Mouse (Mus musculus): Measurements from ENCODE around the gene Phf5a. TPM values are rescaled to one million over a fixed set of nuclear protein-coding genes. Genes with fewer than 3 reads are reported as not detected.

Phf5a gene
- 61.5 and 63.0 TPM in 2 replicates for polyA plus RNA-seq (2015; fragmentation: Nextera tagmentation; extraction: Ambion mirVana)

DNA sequence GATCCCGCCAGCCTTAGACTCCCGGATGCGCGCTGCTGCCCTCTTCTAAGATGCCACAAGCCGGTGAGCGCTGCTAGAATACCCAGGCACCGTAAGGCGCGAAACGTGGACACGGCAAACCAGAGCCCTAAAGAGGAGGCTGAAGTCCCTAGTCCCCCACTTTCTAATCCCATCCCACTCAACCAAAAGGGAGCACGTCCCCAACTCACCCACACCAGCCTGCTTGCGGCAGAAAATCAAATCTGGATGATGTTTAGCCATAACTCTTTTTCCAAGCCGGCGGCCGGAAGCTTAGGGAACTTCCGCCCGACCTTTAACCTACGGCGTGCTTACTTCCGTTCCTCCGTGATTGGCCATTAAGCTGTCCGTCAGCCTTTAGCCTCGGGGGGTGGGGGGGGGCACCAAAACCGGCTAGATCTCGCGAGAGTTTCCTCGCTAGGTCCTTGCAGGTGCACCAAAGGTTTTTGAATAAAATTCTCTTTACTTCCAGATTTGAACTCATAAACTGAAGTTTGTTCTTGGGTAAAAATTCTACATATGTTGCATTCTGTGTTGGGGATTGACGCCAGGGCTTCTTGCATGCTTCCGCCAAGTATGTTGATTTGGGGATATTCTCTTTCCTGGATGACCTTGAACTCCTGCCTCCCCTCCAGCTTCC lies at the start of gene Phf5a:
TSS of gene Phf5a (minus strand) at position 308 of the 658 bp plus-strand sequence.
- ATAC-seq = peak; percentile 91
- Histone ChIP-seq H3K4me3 (ENCODE audit: low read depth, low read length) (peak within 1 kb of the TSS; percentile 95), H3K27ac (ENCODE audit: low read depth) (peak within 1 kb of the TSS; percentile 99), H3K9ac (replicated peaks) (peak within 1 kb of the TSS; percentile 86), H3K4me2 (ENCODE audit: low read depth, low read length) (peak within 1 kb of the TSS; percentile 90), H3K27me3 (ENCODE audit: insufficient read depth, low read length) (no peaks in the 10 kb centered on the region), H3K36me3 (replicated peaks; ENCODE audit: insufficient read depth, low read length) (peaks cover 39% of the 10 kb centered on the region), H3K4me1 (ENCODE audit: insufficient read depth) (peaks cover 17% of the 10 kb centered on the region), H3K9me3 (ENCODE audit: low read length) (no peaks in the 10 kb centered on the region)
- TF ChIP-seq EP300 (IDR thresholded peaks at IDR 0.05; ENCODE audit: low read depth) = peak; percentile 98
- no peak for TF ChIP-seq CTCF (IDR thresholded peaks at IDR 0.05; ENCODE audit: low read depth)
- WGBS (ENCODE audit: insufficient replicate concordance) = 2% methylated on average over 30 of the region's 30 CpGs
- peak; percentile 95 for DNase-seq

DNA sequence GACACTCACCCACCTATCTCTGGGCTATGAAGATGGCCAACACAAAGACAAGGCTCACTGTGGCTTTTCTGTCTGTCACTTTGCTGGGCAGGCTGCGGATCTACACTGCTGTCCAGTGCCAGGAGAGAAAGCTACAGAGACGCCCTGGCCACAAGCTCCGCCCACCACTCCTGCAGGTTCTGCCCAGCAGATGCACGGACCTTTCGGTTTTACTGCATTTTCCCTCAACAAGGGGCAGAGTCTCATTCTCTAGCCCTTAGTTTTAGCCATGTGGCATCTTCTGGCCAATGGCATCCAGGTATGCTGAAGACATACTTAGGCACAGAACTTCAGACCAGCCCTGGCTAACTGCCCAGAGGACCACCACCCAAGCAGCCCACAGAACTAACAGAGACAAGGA lies 49.5 kb upstream of the Phf5a start:
- Histone ChIP-seq H3K9ac (replicated peaks) (no peak overlapping the region), H3K4me2 (ENCODE audit: low read depth, low read length) (no peak overlapping the region), H3K4me1 (ENCODE audit: insufficient read depth) (peaks cover 17% of the 10 kb centered on the region), H3K36me3 (replicated peaks; ENCODE audit: insufficient read depth, low read length) (peaks cover 15% of the 10 kb centered on the region), H3K9me3 (ENCODE audit: low read length) (no peaks in the 10 kb centered on the region), H3K4me3 (ENCODE audit: low read depth, low read length) (no peak overlapping the region), H3K27ac (ENCODE audit: low read depth) (no peak overlapping the region), H3K27me3 (ENCODE audit: insufficient read depth, low read length) (no peaks in the 10 kb centered on the region)
- DNase-seq = no peak
- 74% methylated on average over 5 of the region's 5 CpGs for WGBS (ENCODE audit: insufficient replicate concordance)
- no peak for TF ChIP-seq CTCF (IDR thresholded peaks at IDR 0.05; ENCODE audit: low read depth)
- no peak for TF ChIP-seq EP300 (IDR thresholded peaks at IDR 0.05; ENCODE audit: low read depth)
- ATAC-seq = no peak

DNA sequence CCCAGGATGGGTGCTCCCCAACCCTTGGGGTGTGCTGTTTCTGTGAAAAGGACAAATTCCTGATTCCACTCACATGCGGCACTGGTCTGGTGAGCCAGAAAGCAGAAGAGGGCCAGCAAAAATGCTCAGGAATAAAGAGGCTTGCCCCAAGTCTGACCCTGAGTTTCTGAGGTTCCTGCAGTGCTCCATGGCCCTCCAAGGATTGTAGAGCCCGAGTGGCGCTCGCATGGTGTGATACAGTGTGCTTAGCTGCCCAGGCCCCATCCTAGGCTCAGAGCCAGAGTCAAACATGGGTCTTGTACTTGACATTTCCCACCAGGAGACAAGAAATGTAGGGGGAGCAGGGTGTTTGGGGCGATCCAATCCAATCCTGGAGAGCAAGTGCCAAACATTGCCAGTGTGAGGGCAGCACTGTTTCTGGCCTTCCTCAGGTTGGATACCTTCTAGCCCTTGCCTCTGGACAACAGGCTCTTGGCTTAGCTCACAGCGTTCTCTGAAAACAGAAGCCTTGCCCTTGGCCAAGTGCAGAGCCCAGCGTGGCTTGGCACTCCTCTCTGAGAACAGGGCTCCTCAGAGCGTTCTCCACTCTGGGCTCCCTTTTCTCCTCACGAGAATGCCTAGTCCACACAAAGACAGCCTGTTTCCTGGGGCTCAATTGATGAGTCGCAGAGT lies 49.0 kb upstream of the Phf5a start:
- peaks cover 21% of the 10 kb centered on the region for H3K36me3 ChIP-seq (replicated peaks; ENCODE audit: insufficient read depth, low read length)
- no peak overlapping the region for H3K4me3 ChIP-seq (ENCODE audit: low read depth, low read length)
- H3K4me1 ChIP-seq (ENCODE audit: insufficient read depth) = peaks cover 13% of the 10 kb centered on the region
- H3K27me3 ChIP-seq (ENCODE audit: insufficient read depth, low read length) = no peaks in the 10 kb centered on the region
- H3K4me2 ChIP-seq (ENCODE audit: low read depth, low read length) = no peak overlapping the region
- DNase-seq = no peak
- 89% methylated on average over 10 of the region's 10 CpGs for WGBS (ENCODE audit: insufficient replicate concordance)
- no peak for ATAC-seq
- H3K9me3 ChIP-seq (ENCODE audit: low read length) = no peaks in the 10 kb centered on the region
- H3K9ac ChIP-seq (replicated peaks) = no peak overlapping the region
- no peak overlapping the region for H3K27ac ChIP-seq (ENCODE audit: low read depth)
- TF ChIP-seq CTCF (IDR thresholded peaks at IDR 0.05; ENCODE audit: low read depth) (no peak), EP300 (IDR thresholded peaks at IDR 0.05; ENCODE audit: low read depth) (no peak)

DNA sequence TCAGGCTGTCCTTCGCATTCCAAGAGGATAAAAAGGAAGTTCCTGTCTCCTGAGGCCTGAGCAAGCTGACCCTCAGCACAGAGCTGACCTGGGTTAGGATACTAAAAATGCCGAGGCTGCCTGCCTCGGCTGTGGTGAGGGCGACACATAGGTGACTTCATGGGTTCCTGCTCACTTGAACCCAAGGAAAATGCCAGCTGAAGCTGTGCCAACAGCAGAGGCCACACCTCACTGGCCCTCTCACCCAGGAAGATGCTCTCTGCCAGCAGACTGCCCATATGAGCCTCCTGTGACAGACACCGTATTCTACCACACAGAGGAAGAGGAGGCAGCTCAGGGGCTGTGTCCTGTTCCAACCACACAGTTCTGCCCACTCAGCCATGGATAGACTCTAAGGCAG lies 47.4 kb upstream of the Phf5a start:
- Histone ChIP-seq H3K36me3 (replicated peaks; ENCODE audit: insufficient read depth, low read length) (peaks cover 36% of the 10 kb centered on the region), H3K4me2 (ENCODE audit: low read depth, low read length) (no peak overlapping the region), H3K4me3 (ENCODE audit: low read depth, low read length) (no peak overlapping the region), H3K9me3 (ENCODE audit: low read length) (no peaks in the 10 kb centered on the region), H3K9ac (replicated peaks) (no peak overlapping the region), H3K27ac (ENCODE audit: low read depth) (no peak overlapping the region), H3K27me3 (ENCODE audit: insufficient read depth, low read length) (no peaks in the 10 kb centered on the region), H3K4me1 (ENCODE audit: insufficient read depth) (peaks cover 4% of the 10 kb centered on the region; the same call in 1 of the 2 replicates)
- no peak for DNase-seq
- WGBS (ENCODE audit: insufficient replicate concordance) = 84% methylated on average over 5 of the region's 5 CpGs
- ATAC-seq = no peak
- TF ChIP-seq CTCF (IDR thresholded peaks at IDR 0.05; ENCODE audit: low read depth) (no peak), EP300 (IDR thresholded peaks at IDR 0.05; ENCODE audit: low read depth) (no peak)

DNA sequence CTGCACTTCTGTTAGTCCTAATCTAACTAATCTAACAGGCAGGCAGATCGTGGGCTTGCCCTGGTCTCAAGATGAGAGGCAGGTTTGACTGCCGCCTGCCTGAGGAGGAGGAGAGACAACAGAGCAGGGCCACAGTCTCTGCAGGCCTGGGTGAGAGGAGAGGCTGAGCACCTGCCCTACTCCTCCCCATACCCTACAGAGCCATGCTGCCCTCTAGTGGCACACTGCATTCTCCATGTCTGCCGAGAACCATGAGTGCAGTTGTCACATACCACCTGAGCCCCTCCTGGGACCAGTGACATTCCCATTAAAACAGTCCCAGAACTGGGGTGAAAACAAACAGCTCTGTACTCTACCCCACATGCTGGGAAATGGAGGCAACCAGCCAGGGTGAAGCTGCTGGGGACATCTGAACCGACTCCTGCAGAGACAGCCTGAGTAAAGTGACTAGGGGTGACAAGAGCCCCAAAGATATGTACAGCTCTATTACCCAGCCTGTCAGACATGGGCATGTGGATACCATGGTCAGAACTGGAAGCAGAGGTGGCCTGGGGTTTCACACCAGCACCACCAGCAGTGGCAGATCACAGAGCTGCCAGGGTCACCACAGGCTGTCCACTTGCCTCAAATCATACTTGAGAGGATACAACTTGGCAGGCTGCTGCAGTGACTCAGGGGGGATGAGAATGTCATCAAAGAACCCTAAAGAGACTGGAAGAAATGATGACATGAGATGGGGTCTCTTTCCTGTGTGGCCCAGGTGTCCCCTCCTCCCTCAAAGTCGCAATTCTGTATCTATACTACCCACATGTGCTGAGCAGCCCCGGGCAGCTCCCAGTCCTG lies 46.1 kb upstream of the Phf5a start:
- peak; percentile 83 for DNase-seq
- Histone ChIP-seq H3K4me2 (ENCODE audit: low read depth, low read length) (no peak overlapping the region), H3K27me3 (ENCODE audit: insufficient read depth, low read length) (no peaks in the 10 kb centered on the region), H3K4me1 (ENCODE audit: insufficient read depth) (peaks cover 5% of the 10 kb centered on the region; the same call in 1 of the 2 replicates), H3K9me3 (ENCODE audit: low read length) (no peaks in the 10 kb centered on the region), H3K27ac (ENCODE audit: low read depth) (no peak overlapping the region), H3K4me3 (ENCODE audit: low read depth, low read length) (no peak overlapping the region), H3K9ac (replicated peaks) (no peak overlapping the region), H3K36me3 (replicated peaks; ENCODE audit: insufficient read depth, low read length) (peaks cover 48% of the 10 kb centered on the region)
- ATAC-seq = peak; percentile 46
- WGBS (ENCODE audit: insufficient replicate concordance) = 49% methylated on average over 6 of the region's 6 CpGs
- TF ChIP-seq CTCF (IDR thresholded peaks at IDR 0.05; ENCODE audit: low read depth) (peak; percentile 98), EP300 (IDR thresholded peaks at IDR 0.05; ENCODE audit: low read depth) (no peak)

DNA sequence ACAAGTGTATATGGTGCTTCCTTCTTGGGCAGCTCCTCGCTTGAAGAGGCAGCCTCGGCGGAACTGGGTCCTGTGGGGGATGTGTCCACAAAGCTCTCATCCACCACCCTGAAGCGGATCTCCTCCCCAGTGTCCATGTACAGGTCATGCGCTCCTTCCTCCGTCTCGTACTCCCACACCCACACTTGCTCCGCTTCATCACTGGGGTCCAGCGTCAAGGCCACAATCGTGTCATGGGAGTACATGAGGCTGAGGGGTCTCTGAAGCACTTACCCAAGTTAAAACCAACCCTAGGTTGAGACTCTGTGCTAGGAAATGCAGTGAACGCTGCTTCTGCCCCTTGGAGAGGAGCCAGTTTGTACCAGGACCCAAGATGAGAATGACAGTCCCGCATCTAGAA lies 45.5 kb upstream of the Phf5a start:
- H3K9ac ChIP-seq (replicated peaks) = no peak overlapping the region
- no peak overlapping the region for H3K4me3 ChIP-seq (ENCODE audit: low read depth, low read length)
- H3K27me3 ChIP-seq (ENCODE audit: insufficient read depth, low read length) = no peaks in the 10 kb centered on the region
- DNase-seq (no peak), ATAC-seq (no peak)
- H3K4me1 ChIP-seq (ENCODE audit: insufficient read depth) = peaks cover 5% of the 10 kb centered on the region; the same call in 1 of the 2 replicates
- WGBS (ENCODE audit: insufficient replicate concordance) = 86% methylated on average over 12 of the region's 12 CpGs
- H3K27ac ChIP-seq (ENCODE audit: low read depth) = no peak overlapping the region
- no peak overlapping the region for H3K4me2 ChIP-seq (ENCODE audit: low read depth, low read length)
- no peaks in the 10 kb centered on the region for H3K9me3 ChIP-seq (ENCODE audit: low read length)
- peaks cover 52% of the 10 kb centered on the region for H3K36me3 ChIP-seq (replicated peaks; ENCODE audit: insufficient read depth, low read length)
- TF ChIP-seq EP300 (IDR thresholded peaks at IDR 0.05; ENCODE audit: low read depth) = no peak
- no peak for TF ChIP-seq CTCF (IDR thresholded peaks at IDR 0.05; ENCODE audit: low read depth)

Data from liver, postnatal 0 days (tissue).